Mouse (Mus musculus): ENCODE measurements around the gene Arl5a. TPM values are rescaled to one million over a fixed set of nuclear protein-coding genes. Genes with fewer than 3 reads are reported as not detected.

Gene Arl5a
- total RNA-seq (2023) = 24.1 TPM

GRCm38 (mm10) chr2:52424747-52425522 lies at the start of gene Arl5a:
Gene Arl5a (minus strand): TSS chr2:52424901.

DNA sequence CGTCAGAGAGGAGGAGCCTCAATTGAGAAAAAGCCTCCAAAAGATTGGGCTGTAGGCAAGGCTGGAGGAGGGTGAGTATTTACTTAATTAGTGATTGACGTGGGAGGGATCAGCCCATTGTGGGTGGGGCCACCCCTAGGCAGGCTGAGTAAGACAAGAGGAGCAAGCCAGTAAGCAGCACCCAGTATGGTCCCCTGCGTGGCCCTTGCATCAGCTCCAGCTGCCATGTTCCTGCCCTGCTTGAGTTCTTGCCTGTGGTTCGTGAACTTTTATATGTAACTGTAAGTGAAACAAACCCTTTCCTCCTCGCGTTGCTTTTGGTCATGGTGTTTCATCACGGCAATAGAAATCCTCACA lies 46.3 kb downstream of the Arl5a start, which contains the start of gene Neb:
TSS of gene Neb (minus strand) at position 27 of the 357 bp plus-strand sequence.

Other genes starting within 250 kb of the Arl5a start
- gene Neb, start 46.4 kb downstream of the Arl5a start, total RNA-seq (2023) = 2.1 TPM